Mouse (Mus musculus): ENCODE results near the gene Ovol2. TPM values are rescaled to one million over a fixed set of nuclear protein-coding genes. Genes with fewer than 3 reads are reported as not detected.

Ovol2 gene
- polyA plus RNA-seq (2012; ENCODE audit: insufficient read depth, insufficient read length, low replicate concordance, missing spikeins) = not detected in 2 replicates

- Histone ChIP-seq H3K27ac (ENCODE audit: insufficient read depth, low read depth, low read length) (no peak within 1 kb of the TSS), H3K4me1 (ENCODE audit: control insufficient read depth, insufficient read depth, low read length) (peaks cover 28% of the 10 kb centered on the region)
These were observed at the start of gene Ovol2 for GRCm38 (mm10) chr2:144331401-144332302. Gene Ovol2, minus strand, starts transcription at chr2:144332146.

GRCm38 (mm10) chr2:144381741-144382140 is 49.8 kb upstream of the Ovol2 start:
- no peak overlapping the region for H3K27ac ChIP-seq (ENCODE audit: insufficient read depth, low read depth, low read length)

More at GRCm38 (mm10) chr2:144331401-144332302, at the start of gene Ovol2:
- no peak for TF ChIP-seq POLR2A (IDR thresholded peaks at IDR 0.05; ENCODE audit: insufficient read depth, low read depth, low read length)
- TF ChIP-seq CTCF (IDR thresholded peaks at IDR 0.05; ENCODE audit: insufficient read depth, low read depth, low read length) = no peak
- H3K4me3 ChIP-seq (ENCODE audit: insufficient read depth, low read depth, low read length) = peak within 1 kb of the TSS; percentile 37
- 1% methylated on average over 62 of the region's 62 CpGs for WGBS

GRCm38 (mm10) chr2:144381293-144381692 is 49.3 kb upstream of the Ovol2 start:
- Histone ChIP-seq H3K4me3 (ENCODE audit: insufficient read depth, low read depth, low read length) (no peak overlapping the region), H3K4me1 (ENCODE audit: control insufficient read depth, insufficient read depth, low read length) (peaks cover 11% of the 10 kb centered on the region), H3K27ac (ENCODE audit: insufficient read depth, low read depth, low read length) (peak overlapping the region; percentile 92)
- 22% methylated on average over 3 of the region's 3 CpGs for WGBS
- no peak for TF ChIP-seq POLR2A (IDR thresholded peaks at IDR 0.05; ENCODE audit: insufficient read depth, low read depth, low read length)
- TF ChIP-seq CTCF (IDR thresholded peaks at IDR 0.05; ENCODE audit: insufficient read depth, low read depth, low read length) = no peak

More at GRCm38 (mm10) chr2:144381741-144382140, 49.8 kb upstream of the Ovol2 start:
- H3K4me1 ChIP-seq (ENCODE audit: control insufficient read depth, insufficient read depth, low read length) = peaks cover 12% of the 10 kb centered on the region
- WGBS = 51% methylated on average over 4 of the region's 4 CpGs
- TF ChIP-seq CTCF (IDR thresholded peaks at IDR 0.05; ENCODE audit: insufficient read depth, low read depth, low read length) = no peak
- TF ChIP-seq POLR2A (IDR thresholded peaks at IDR 0.05; ENCODE audit: insufficient read depth, low read depth, low read length) = no peak
- no peak overlapping the region for H3K4me3 ChIP-seq (ENCODE audit: insufficient read depth, low read depth, low read length)

GRCm38 (mm10) chr2:144375063-144375703 is 43.2 kb upstream of the Ovol2 start:
- TF ChIP-seq POLR2A (IDR thresholded peaks at IDR 0.05; ENCODE audit: insufficient read depth, low read depth, low read length) = no peak
- Histone ChIP-seq H3K4me3 (ENCODE audit: insufficient read depth, low read depth, low read length) (no peak overlapping the region), H3K27ac (ENCODE audit: insufficient read depth, low read depth, low read length) (no peak overlapping the region), H3K4me1 (ENCODE audit: control insufficient read depth, insufficient read depth, low read length) (peaks cover 11% of the 10 kb centered on the region)
- WGBS = 94% methylated on average over 10 of the region's 10 CpGs

GRCm38 (mm10) chr2:144373063-144373462 is 41.1 kb upstream of the Ovol2 start:
- Histone ChIP-seq H3K4me1 (ENCODE audit: control insufficient read depth, insufficient read depth, low read length) (peaks cover 11% of the 10 kb centered on the region), H3K27ac (ENCODE audit: insufficient read depth, low read depth, low read length) (no peak overlapping the region), H3K4me3 (ENCODE audit: insufficient read depth, low read depth, low read length) (no peak overlapping the region)
- no peak for TF ChIP-seq POLR2A (IDR thresholded peaks at IDR 0.05; ENCODE audit: insufficient read depth, low read depth, low read length)
- no peak for TF ChIP-seq CTCF (IDR thresholded peaks at IDR 0.05; ENCODE audit: insufficient read depth, low read depth, low read length)
- WGBS = 84% methylated on average over 9 of the region's 9 CpGs

- H3K4me3 ChIP-seq (ENCODE audit: insufficient read depth, low read depth, low read length) = no peak overlapping the region
- TF ChIP-seq CTCF (IDR thresholded peaks at IDR 0.05; ENCODE audit: insufficient read depth, low read depth, low read length) (no peak), POLR2A (IDR thresholded peaks at IDR 0.05; ENCODE audit: insufficient read depth, low read depth, low read length) (no peak)
- H3K27ac ChIP-seq (ENCODE audit: insufficient read depth, low read depth, low read length) = no peak overlapping the region
- H3K4me1 ChIP-seq (ENCODE audit: control insufficient read depth, insufficient read depth, low read length) = peaks cover 11% of the 10 kb centered on the region
- WGBS = 89% methylated on average over 4 of the region's 4 CpGs
These were observed 39.6 kb upstream of the Ovol2 start for GRCm38 (mm10) chr2:144371566-144371965.

GRCm38 (mm10) chr2:144369511-144369910 is 37.6 kb upstream of the Ovol2 start:
- WGBS = under 1% methylated on average over 12 of the region's 12 CpGs
- Histone ChIP-seq H3K4me3 (ENCODE audit: insufficient read depth, low read depth, low read length) (peak overlapping the region; percentile 98), H3K27ac (ENCODE audit: insufficient read depth, low read depth, low read length) (peak overlapping the region; percentile 87), H3K4me1 (ENCODE audit: control insufficient read depth, insufficient read depth, low read length) (0 out of 2 replicates have a peak, but pooled peaks cover 4% of the 10 kb centered on the region)
- TF ChIP-seq CTCF (IDR thresholded peaks at IDR 0.05; ENCODE audit: insufficient read depth, low read depth, low read length) = no peak
- TF ChIP-seq POLR2A (IDR thresholded peaks at IDR 0.05; ENCODE audit: insufficient read depth, low read depth, low read length) = no peak

- TF ChIP-seq POLR2A (IDR thresholded peaks at IDR 0.05; ENCODE audit: insufficient read depth, low read depth, low read length) (peak; percentile 81), CTCF (IDR thresholded peaks at IDR 0.05; ENCODE audit: insufficient read depth, low read depth, low read length) (no peak)
- peak overlapping the region; percentile 87 for H3K27ac ChIP-seq (ENCODE audit: insufficient read depth, low read depth, low read length)
- under 1% methylated on average over 43 of the region's 43 CpGs for WGBS
- H3K4me3 ChIP-seq (ENCODE audit: insufficient read depth, low read depth, low read length) = peak overlapping the region; percentile 98
- 0 out of 2 replicates have a peak, but pooled peaks cover 4% of the 10 kb centered on the region for H3K4me1 ChIP-seq (ENCODE audit: control insufficient read depth, insufficient read depth, low read length)
These were observed 37.1 kb upstream of the Ovol2 start for GRCm38 (mm10) chr2:144369020-144369421.

Measured in olfactory bulb, adult 2 months (tissue).